Mouse (Mus musculus): ENCODE data around the gene Naaladl1. TPM values are rescaled to one million over a fixed set of nuclear protein-coding genes. Genes with fewer than 3 reads are reported as not detected.

Naaladl1 gene
- polyA plus RNA-seq, 1 experiment from 2014 or later, result 0.21 TPM

DNA sequence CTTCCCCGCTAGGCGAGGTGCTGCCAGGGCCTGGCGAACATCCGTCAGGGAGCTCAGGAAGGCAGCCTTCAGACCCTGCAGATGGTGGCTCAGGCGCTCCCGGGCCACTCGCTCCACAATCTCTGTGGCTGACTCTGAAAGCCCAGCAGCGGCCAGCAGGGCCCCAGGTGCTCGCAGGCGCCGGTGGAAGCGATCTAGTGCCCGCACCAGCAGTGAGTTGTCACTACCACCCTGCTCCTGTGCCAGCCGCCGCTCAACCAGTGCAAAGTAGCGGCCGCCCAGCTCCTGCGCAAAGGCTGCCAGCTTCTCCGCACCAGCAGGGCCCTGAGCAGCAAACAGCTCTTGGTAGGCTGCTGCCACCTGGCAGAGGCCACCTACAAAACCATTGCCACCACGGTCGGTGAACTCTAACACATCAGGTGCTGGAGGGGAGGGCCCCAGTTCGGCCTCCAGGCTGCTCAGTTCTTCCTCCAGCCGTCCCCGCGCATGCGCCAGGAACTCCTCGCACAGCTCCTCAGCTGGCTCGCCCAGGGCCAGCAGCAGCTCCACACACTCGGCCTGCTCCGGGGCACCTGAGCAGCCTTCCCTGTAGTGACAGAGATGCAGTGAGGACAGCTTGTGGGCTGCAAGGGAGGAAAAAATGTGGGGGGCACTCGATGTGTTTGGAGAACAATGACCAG, 34.9 kb upstream of the Naaladl1 start:
- no peak for DNase-seq (ENCODE audit: low spot score)
- H3K4me3 ChIP-seq (ENCODE audit: low read depth, low read length), result no peak overlapping the region
- no peak for ATAC-seq (replicated peaks; ENCODE audit: insufficient number of reproducible peaks, low FRiP score, low TSS enrichment, low read depth)
- H3K27ac ChIP-seq (replicated peaks; ENCODE audit: low read depth, low read length), result no peak overlapping the region
- no peaks in the 10 kb centered on the region for H3K9me3 ChIP-seq (replicated peaks; ENCODE audit: control insufficient read depth, low read length)
- H3K27me3 ChIP-seq (ENCODE audit: control insufficient read depth, insufficient read depth, low read length), result no peaks in the 10 kb centered on the region
- no peaks in the 10 kb centered on the region; the same call in none of the 2 replicates for H3K36me3 ChIP-seq (replicated peaks; ENCODE audit: control insufficient read depth, insufficient read depth, low read depth, low read length)
- peaks cover 2% of the 10 kb centered on the region for H3K4me1 ChIP-seq (ENCODE audit: control insufficient read depth, insufficient read depth, low read length)
- WGBS, result 91% methylated on average over 31 of the region's 31 CpGs
- H3K9ac ChIP-seq (replicated peaks; ENCODE audit: low read length), result no peak overlapping the region
- no peak overlapping the region for H3K4me2 ChIP-seq (ENCODE audit: low read depth, low read length)

DNA sequence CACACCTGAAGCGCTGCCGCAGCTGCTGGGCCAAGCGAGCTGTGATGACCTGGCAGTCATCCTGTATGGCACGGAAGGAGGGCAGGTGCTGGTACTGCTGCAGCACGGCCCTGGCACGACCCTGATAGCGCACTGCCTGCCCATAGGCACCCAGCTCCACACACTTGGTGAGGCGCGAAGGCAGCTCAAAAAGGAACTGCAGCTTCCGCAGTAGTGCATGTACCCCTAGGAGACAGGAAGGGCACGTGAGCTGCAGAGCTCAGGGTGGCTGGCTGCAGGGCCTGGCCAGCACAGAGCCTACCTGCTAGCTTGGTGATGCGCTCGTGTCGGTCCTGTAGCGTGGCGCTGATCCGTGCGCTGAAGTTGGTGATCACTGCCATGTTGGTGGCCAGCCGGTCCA, 34.3 kb upstream of the Naaladl1 start:
- Histone ChIP-seq H3K36me3 (replicated peaks; ENCODE audit: control insufficient read depth, insufficient read depth, low read depth, low read length) (no peaks in the 10 kb centered on the region; the same call in none of the 2 replicates), H3K4me1 (ENCODE audit: control insufficient read depth, insufficient read depth, low read length) (peaks cover 2% of the 10 kb centered on the region), H3K9me3 (replicated peaks; ENCODE audit: control insufficient read depth, low read length) (no peaks in the 10 kb centered on the region), H3K27me3 (ENCODE audit: control insufficient read depth, insufficient read depth, low read length) (no peaks in the 10 kb centered on the region), H3K27ac (replicated peaks; ENCODE audit: low read depth, low read length) (no peak overlapping the region), H3K4me2 (ENCODE audit: low read depth, low read length) (no peak overlapping the region), H3K9ac (replicated peaks; ENCODE audit: low read length) (no peak overlapping the region), H3K4me3 (ENCODE audit: low read depth, low read length) (no peak overlapping the region)
- 93% methylated on average over 19 of the region's 19 CpGs for WGBS
- DNase-seq (ENCODE audit: low spot score) (no peak), ATAC-seq (replicated peaks; ENCODE audit: insufficient number of reproducible peaks, low FRiP score, low TSS enrichment, low read depth) (no peak)

GRCm38 (mm10) chr19:6073889-6074288, 31.7 kb upstream of the Naaladl1 start:
- H3K36me3 ChIP-seq (replicated peaks; ENCODE audit: control insufficient read depth, insufficient read depth, low read depth, low read length), result no peaks in the 10 kb centered on the region; the same call in none of the 2 replicates

GRCm38 (mm10) chr19:6076564-6077393, 28.8 kb upstream of the Naaladl1 start, which contains the start of gene Vps51:
Vps51 (minus strand) TSS chr19:6077231.
- DNase-seq (ENCODE audit: low spot score) (peak; percentile 93), ATAC-seq (replicated peaks; ENCODE audit: insufficient number of reproducible peaks, low FRiP score, low TSS enrichment, low read depth) (peak; percentile 71)
- Histone ChIP-seq H3K4me1 (ENCODE audit: control insufficient read depth, insufficient read depth, low read length) (no peaks in the 10 kb centered on the region), H3K4me3 (ENCODE audit: low read depth, low read length) (peak within 1 kb of the TSS; percentile 72), H3K9me3 (replicated peaks; ENCODE audit: control insufficient read depth, low read length) (no peaks in the 10 kb centered on the region), H3K27me3 (ENCODE audit: control insufficient read depth, insufficient read depth, low read length) (no peaks in the 10 kb centered on the region), H3K9ac (replicated peaks; ENCODE audit: low read length) (peak within 1 kb of the TSS; percentile 86), H3K4me2 (ENCODE audit: low read depth, low read length) (peak within 1 kb of the TSS; percentile 77), H3K27ac (replicated peaks; ENCODE audit: low read depth, low read length) (peak within 1 kb of the TSS; percentile 53; the same call in 1 of the 2 replicates), H3K36me3 (replicated peaks; ENCODE audit: control insufficient read depth, insufficient read depth, low read depth, low read length) (no peaks in the 10 kb centered on the region; the same call in 1 of the 2 replicates)
- WGBS, result under 1% methylated on average over 33 of the region's 33 CpGs

More at GRCm38 (mm10) chr19:6073889-6074288, 31.7 kb upstream of the Naaladl1 start:
- Histone ChIP-seq H3K9me3 (replicated peaks; ENCODE audit: control insufficient read depth, low read length) (no peaks in the 10 kb centered on the region), H3K4me3 (ENCODE audit: low read depth, low read length) (no peak overlapping the region), H3K27ac (replicated peaks; ENCODE audit: low read depth, low read length) (no peak overlapping the region), H3K9ac (replicated peaks; ENCODE audit: low read length) (no peak overlapping the region), H3K4me2 (ENCODE audit: low read depth, low read length) (no peak overlapping the region), H3K27me3 (ENCODE audit: control insufficient read depth, insufficient read depth, low read length) (no peaks in the 10 kb centered on the region), H3K4me1 (ENCODE audit: control insufficient read depth, insufficient read depth, low read length) (no peaks in the 10 kb centered on the region; the same call in 1 of the 2 replicates)
- DNase-seq (ENCODE audit: low spot score), result no peak
- 91% methylated on average over 5 of the region's 5 CpGs for WGBS
- no peak for ATAC-seq (replicated peaks; ENCODE audit: insufficient number of reproducible peaks, low FRiP score, low TSS enrichment, low read depth)

DNA sequence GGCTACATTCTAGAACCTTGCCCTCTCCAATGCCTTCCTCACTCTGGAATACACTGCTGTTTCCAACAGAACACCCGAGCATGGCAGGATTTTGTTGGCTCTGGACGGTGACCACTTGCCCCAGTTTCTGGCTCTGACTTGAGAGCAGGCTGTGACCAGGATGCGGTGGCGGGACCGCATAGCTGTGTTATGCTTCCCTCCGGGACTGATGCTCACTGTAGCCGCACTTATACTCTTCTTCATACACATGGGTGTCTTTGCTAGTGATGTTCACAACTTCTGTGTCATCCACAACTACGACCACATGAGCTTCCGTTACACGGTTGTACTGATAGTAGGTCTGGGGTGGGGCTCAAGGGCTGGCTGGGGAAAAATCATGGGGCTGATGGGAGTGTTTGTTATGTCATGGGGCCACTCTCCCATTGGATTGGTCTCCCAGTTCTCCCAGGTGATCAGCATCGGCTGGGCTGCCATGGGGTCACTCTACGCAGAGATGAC, 25.6 kb upstream of the Naaladl1 start, which contains the start of gene Tmem262:
Gene Tmem262, plus strand, starts transcription at position 51 of the 498 bp plus-strand sequence.
- H3K4me3 ChIP-seq (ENCODE audit: low read depth, low read length), result no peak within 1 kb of the TSS
- WGBS, result 92% methylated on average over 12 of the region's 12 CpGs
- no peak for DNase-seq (ENCODE audit: low spot score)

GRCm38 (mm10) chr19:6082156-6082555, 23.4 kb upstream of the Naaladl1 start, which contains the start of gene Gm28374:
Gm28374 (minus strand) TSS chr19:6082256.
- Histone ChIP-seq H3K9ac (replicated peaks; ENCODE audit: low read length) (no peak within 1 kb of the TSS), H3K4me1 (ENCODE audit: control insufficient read depth, insufficient read depth, low read length) (no peaks in the 10 kb centered on the region), H3K4me3 (ENCODE audit: low read depth, low read length) (no peak within 1 kb of the TSS), H3K27ac (replicated peaks; ENCODE audit: low read depth, low read length) (no peak within 1 kb of the TSS), H3K4me2 (ENCODE audit: low read depth, low read length) (no peak within 1 kb of the TSS), H3K36me3 (replicated peaks; ENCODE audit: control insufficient read depth, insufficient read depth, low read depth, low read length) (peaks cover 4% of the 10 kb centered on the region), H3K9me3 (replicated peaks; ENCODE audit: control insufficient read depth, low read length) (no peaks in the 10 kb centered on the region), H3K27me3 (ENCODE audit: control insufficient read depth, insufficient read depth, low read length) (no peaks in the 10 kb centered on the region)
- no peak for ATAC-seq (replicated peaks; ENCODE audit: insufficient number of reproducible peaks, low FRiP score, low TSS enrichment, low read depth)
- no peak for DNase-seq (ENCODE audit: low spot score)
- WGBS, result 87% methylated on average over 9 of the region's 9 CpGs

More for the DNA sequence above, 25.6 kb upstream of the Naaladl1 start, which contains the start of gene Tmem262:
- ATAC-seq (replicated peaks; ENCODE audit: insufficient number of reproducible peaks, low FRiP score, low TSS enrichment, low read depth), result no peak
- Histone ChIP-seq H3K4me2 (ENCODE audit: low read depth, low read length) (no peak within 1 kb of the TSS; the same call in 1 of the 2 replicates), H3K9me3 (replicated peaks; ENCODE audit: control insufficient read depth, low read length) (no peaks in the 10 kb centered on the region), H3K36me3 (replicated peaks; ENCODE audit: control insufficient read depth, insufficient read depth, low read depth, low read length) (peaks cover 3% of the 10 kb centered on the region; the same call in 1 of the 2 replicates), H3K9ac (replicated peaks; ENCODE audit: low read length) (no peak within 1 kb of the TSS; the same call in 1 of the 2 replicates), H3K4me1 (ENCODE audit: control insufficient read depth, insufficient read depth, low read length) (no peaks in the 10 kb centered on the region), H3K27ac (replicated peaks; ENCODE audit: low read depth, low read length) (no peak within 1 kb of the TSS), H3K27me3 (ENCODE audit: control insufficient read depth, insufficient read depth, low read length) (no peaks in the 10 kb centered on the region)

GRCm38 (mm10) chr19:6084478-6085248, 20.9 kb upstream of the Naaladl1 start, which contains the start of the genes Zfpl1 and Cdca5:
Zfpl1 (minus strand) TSS chr19:6084956.
Cdca5 (plus strand) TSS chr19:6084983.
- Histone ChIP-seq H3K9ac (replicated peaks; ENCODE audit: low read length) (peak within 1 kb of the TSS; percentile 74), H3K9me3 (replicated peaks; ENCODE audit: control insufficient read depth, low read length) (no peaks in the 10 kb centered on the region), H3K36me3 (replicated peaks; ENCODE audit: control insufficient read depth, insufficient read depth, low read depth, low read length) (peaks cover 6% of the 10 kb centered on the region), H3K27me3 (ENCODE audit: control insufficient read depth, insufficient read depth, low read length) (no peaks in the 10 kb centered on the region), H3K4me1 (ENCODE audit: control insufficient read depth, insufficient read depth, low read length) (no peaks in the 10 kb centered on the region), H3K4me3 (ENCODE audit: low read depth, low read length) (peak within 1 kb of the TSS; percentile 77), H3K27ac (replicated peaks; ENCODE audit: low read depth, low read length) (no peak within 1 kb of the TSS), H3K4me2 (ENCODE audit: low read depth, low read length) (peak within 1 kb of the TSS; percentile 80)
- DNase-seq (ENCODE audit: low spot score) (peak; percentile 99), ATAC-seq (replicated peaks; ENCODE audit: insufficient number of reproducible peaks, low FRiP score, low TSS enrichment, low read depth) (peak; percentile 84)
- WGBS, result under 1% methylated on average over 58 of the region's 58 CpGs
